In genomic region chr5:140073671-140074116, GRCm38 (mm10) we compare ENCODE assay signal across 12 mouse cellular contexts.
A peak's percentile ranks its signal among the peaks of the same experiment; 100 is the strongest.
DNase-seq lines count a peak whose midpoint lies in the region; ATAC-seq and TF ChIP-seq lines count a peak whose summit lies in the region.
"Had no signal": no experiment of that assay in that cellular context is flagged by ENCODE, and none has a peak within 500 bp of the region (broad histone marks: within the 10 kb centered on the region; RNA-seq: fewer than 3 reads in every experiment).

No protein-coding gene starts in this region.

- intact Hi-C loops in left cerebral cortex, postnatal 4 days (cut with DNase I): no loop called here

- 10% methylated on average over 12 of the region's 12 CpGs for WGBS in forebrain, embryonic 16.5 days
- WGBS in midbrain, embryonic 10.5 days: 51% methylated on average over 12 of the region's 12 CpGs

- H3K4me1 ChIP-seq in forebrain, embryonic 16.5 days (replicated peaks; ENCODE audit: control insufficient read depth, insufficient read depth, low read length): peaks cover 23% of the 10 kb centered on the region
- peaks cover 14% of the 10 kb centered on the region for H3K4me1 ChIP-seq in midbrain, embryonic 10.5 days

- no peaks in the 10 kb centered on the region for H3K9me3 ChIP-seq in forebrain, embryonic 16.5 days (ENCODE audit: control insufficient read depth, low read length)
- H3K9me3 ChIP-seq in midbrain, embryonic 10.5 days (replicated peaks): no peaks in the 10 kb centered on the region

- H3K36me3 ChIP-seq in forebrain, embryonic 16.5 days (ENCODE audit: control insufficient read depth, insufficient read depth): no peaks in the 10 kb centered on the region
- H3K36me3 ChIP-seq in midbrain, embryonic 10.5 days: peaks cover 11% of the 10 kb centered on the region; the same call in 1 of the 2 replicates

- H3K4me2 ChIP-seq in forebrain, embryonic 16.5 days (ENCODE audit: low read length): no peak overlapping the region

- H3K27ac ChIP-seq in forebrain, embryonic 16.5 days (ENCODE audit: low read length): peak overlapping the region; percentile 66
- peak overlapping the region; percentile 4; the same call in 1 of the 2 replicates for H3K27ac ChIP-seq in midbrain, embryonic 10.5 days (replicated peaks)
- no peak overlapping the region for H3K27ac ChIP-seq in layer of hippocampus, adult 2 months

- H3K27me3 ChIP-seq in forebrain, embryonic 16.5 days (replicated peaks; ENCODE audit: control insufficient read depth, insufficient read depth, low read length): no peaks in the 10 kb centered on the region
- H3K27me3 ChIP-seq in midbrain, embryonic 10.5 days (ENCODE audit: low read depth, poor library complexity, severe bottlenecking): no peaks in the 10 kb centered on the region

- ATAC-seq in forebrain, embryonic 16.5 days: peak; percentile 98

- H3K4me3 ChIP-seq in forebrain, embryonic 16.5 days (replicated peaks; ENCODE audit: low read length): no peak overlapping the region
- H3K4me3 ChIP-seq in midbrain, embryonic 10.5 days: no peak overlapping the region
- H3K4me3 ChIP-seq in layer of hippocampus, adult 2 months: no peak overlapping the region

- H3K9ac ChIP-seq in forebrain, embryonic 16.5 days (replicated peaks; ENCODE audit: low read depth, low read length): peak overlapping the region; percentile 17; the same call in 1 of the 2 replicates

- DNase-seq in left cerebral cortex, postnatal 4 days: peak; percentile 32
- no peak for DNase-seq in left cerebral cortex, adult 18-20 months (ENCODE audit: low spot score in 2 of 2)
- DNase-seq in midbrain, embryonic 10.5 days (ENCODE audit: low spot score): no peak
- peak; percentile 23 for DNase-seq in retina, postnatal 7 days (ENCODE audit: low read depth, low spot score)
- DNase-seq in cerebellum, postnatal 25 days: no peak
- no peak for DNase-seq in layer of hippocampus, postnatal 10 days (ENCODE audit: low spot score in 2 of 2)
- no peak for DNase-seq in layer of hippocampus, adult 2 months (ENCODE audit: low spot score in 2 of 2)
- DNase-seq: adrenal gland, postnatal 10 days; cerebellum, adult 8-10 months; liver; thymus, postnatal 36 days had no signal

- TF ChIP-seq CTCF in layer of hippocampus, adult 2 months (conservative IDR thresholded peaks at IDR 0.05): no peak

Comparison
In these comparisons a context has a peak if more than half of its experiments do, and no peak if none do; other contexts are left out.
1. DNase-seq: peak in left cerebral cortex, postnatal 4 days (single experiment) and retina, postnatal 7 days (single experiment); none in left cerebral cortex, adult 18-20 months (0 of 2), midbrain, embryonic 10.5 days (single experiment), cerebellum, postnatal 25 days (0 of 2), layer of hippocampus, postnatal 10 days (0 of 2) and layer of hippocampus, adult 2 months (0 of 2).